Mouse (Mus musculus) stomach, postnatal 0 days (tissue): ENCODE measurements around the gene Carns1.

Experiments used
- CTCF ChIP-seq: IDR thresholded peaks from 2 replicates; pipeline ENCODE4 v1.5.1; 2016; ENCODE audit warnings: antibody characterized with exemption, low read depth, mild to moderate bottlenecking, moderate library complexity
- EP300 ChIP-seq: optimal IDR thresholded peaks from 2 replicates; pipeline ENCODE3; 2016; ENCODE audit warnings: antibody characterized with exemption

DNA sequence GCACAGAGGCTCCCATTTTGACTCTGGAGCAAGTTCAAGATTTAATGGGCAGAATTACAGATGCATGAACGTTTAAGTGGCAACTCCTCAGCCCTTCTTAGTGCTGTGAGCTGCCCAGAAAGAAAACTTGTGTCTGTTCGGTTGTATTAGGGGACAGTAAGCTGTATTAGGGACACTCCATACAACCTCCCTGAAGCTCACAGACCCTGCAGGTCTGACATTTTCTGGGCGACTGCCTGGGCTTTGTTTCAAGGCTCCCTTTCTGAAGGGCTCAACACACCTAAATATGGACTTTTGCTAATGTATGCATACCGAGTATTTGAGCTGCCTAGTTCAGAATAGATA lies 11.8 kb downstream of the Carns1 start:
- no peak for TF ChIP-seq CTCF
- no peak for TF ChIP-seq EP300
